Mouse (Mus musculus) embryo, embryonic 11.5 days (tissue): ENCODE data around the gene Elp6.

ENCODE experiments used
- DNase-seq: peaks from one replicate; pipeline ENCODE4 v3.0.0-alpha.2; 2012; ENCODE audit warnings: low read depth, low spot score

Elp6 gene

DNA sequence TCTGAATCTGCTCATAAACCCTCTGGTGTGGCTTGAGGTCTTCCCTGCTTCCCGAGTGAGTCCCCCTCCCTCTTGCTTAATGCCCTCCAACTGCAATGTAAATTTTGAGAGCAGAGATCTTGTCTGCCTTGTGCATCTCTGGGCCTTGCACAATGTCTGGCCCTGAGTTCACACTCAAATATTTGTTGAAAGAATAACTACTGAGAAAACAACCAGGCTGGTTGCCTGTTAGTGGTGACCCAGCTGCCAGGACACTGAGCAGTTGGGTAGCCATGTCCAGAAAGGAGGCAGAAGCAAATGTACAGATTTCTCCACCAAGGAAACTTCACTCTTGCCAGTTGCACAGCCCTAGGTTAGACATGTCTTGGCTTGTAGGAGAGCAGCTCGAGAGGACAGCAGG, 53.4 kb downstream of the Elp6 start:
- no peak for DNase-seq

DNA sequence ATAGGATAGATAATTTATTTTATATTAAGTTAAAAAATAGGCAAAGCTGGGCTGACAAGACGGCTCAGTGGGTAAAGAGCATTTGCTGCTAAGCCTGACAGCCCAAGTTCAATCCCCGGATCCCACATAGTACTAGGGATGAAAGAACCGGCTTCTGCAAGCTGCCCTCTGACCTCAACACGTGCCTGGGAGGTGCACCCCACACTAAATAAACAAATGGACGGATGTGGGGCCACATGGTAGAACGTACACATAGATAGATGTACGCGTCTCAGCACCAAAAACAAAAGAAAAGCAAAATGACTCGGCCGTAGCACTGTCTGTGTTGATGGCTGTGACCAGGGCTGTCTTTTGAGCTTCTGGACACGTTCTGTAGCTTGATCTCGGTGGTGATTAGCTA, 56.3 kb downstream of the Elp6 start:
- no peak for DNase-seq

DNA sequence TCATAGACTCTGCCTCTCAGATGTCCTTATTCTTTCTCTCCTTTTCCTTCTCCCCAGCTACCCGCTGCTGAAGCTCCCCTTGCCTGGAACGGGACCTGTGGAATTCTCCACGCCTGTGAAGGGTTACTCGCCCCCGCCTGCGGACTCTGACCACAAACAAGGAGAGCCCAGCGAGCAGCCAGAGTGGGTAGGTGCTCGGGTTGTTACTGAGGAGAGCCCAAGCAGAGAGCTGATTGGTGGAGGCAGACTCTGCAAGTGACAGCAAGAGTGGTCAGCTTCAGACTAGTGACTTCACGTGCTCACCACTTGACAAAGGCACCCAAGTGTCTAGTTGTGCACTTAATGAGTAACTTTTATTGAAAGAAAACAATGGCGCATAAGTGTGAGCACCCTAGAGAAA, 57.4 kb downstream of the Elp6 start:
- DNase-seq: no peak

DNA sequence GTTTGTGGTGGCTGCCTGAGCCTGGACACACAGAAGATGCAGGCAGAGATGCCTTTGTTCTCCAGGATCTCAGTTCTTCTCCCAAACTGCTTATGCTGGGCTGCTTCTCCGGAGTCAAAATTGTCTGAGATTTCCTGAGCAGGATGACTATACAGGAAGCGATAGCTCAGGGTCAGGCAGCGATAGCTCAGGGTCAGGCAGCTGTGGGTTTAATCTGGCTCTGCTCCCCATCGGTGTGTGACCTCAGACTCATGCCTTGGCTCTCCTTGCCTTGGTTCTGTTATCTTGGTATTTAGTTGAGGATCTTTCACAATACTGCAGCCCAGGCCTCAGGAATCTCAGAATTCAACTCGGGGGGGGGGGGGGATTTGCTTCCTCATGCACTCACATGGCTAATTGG, 61.8 kb downstream of the Elp6 start:
- DNase-seq: no peak

DNA sequence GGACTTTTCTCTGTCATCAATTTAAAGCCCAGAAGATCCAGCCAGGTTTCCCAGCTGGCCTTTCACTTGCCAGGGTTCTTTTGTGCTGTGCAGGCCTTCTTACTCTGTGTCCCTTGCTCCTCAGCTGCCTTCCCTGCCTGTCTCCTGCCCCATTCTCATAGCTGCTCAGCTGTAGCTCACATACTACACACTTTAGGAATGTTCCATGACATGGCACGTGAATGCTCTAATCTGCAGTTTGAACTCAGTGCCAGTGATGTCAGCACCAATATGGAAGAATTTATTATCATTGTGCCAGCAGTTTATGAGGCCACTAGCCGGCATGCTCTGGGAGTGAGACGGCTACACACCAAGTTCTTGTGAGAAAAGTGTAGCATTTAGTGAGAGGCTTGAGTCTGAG, 64.9 kb downstream of the Elp6 start:
- DNase-seq: no peak
